Mouse (Mus musculus) stomach, embryonic 16.5 days (tissue): Measurements from ENCODE around the gene Qpctl. TPM values are rescaled to one million over a fixed set of nuclear protein-coding genes. Genes with fewer than 3 reads are reported as not detected.

Experiments used
- ATAC-seq: fragments of 200-750 bp; cut with Nextera tagmentation; 2 replicates; pipeline ENCODE4 v1.8.0; 2017; ENCODE audit warnings: moderate number of reproducible peaks, moderate TSS enrichment; ENCODE audit not compliant: insufficient read depth, low FRiP score
- H3K27ac ChIP-seq: fragments of 300-500 bp; sonication (generic); 2 replicates; pipeline ENCODE4 v1.5.1; 2014; ENCODE audit warnings: low read length
- H3K27me3 ChIP-seq: fragments of 300-500 bp; sonication (generic); 2 replicates; pipeline ENCODE4 v1.6.1; 2014; ENCODE audit warnings: low read length, control low read depth, mixed read lengths; ENCODE audit not compliant: control insufficient read depth, insufficient read depth
- H3K36me3 ChIP-seq: fragments of 300-500 bp; sonication (generic); 2 replicates; pipeline ENCODE4 v1.6.1; 2014; ENCODE audit warnings: low read length; ENCODE audit not compliant: control insufficient read depth, insufficient read depth
- H3K4me1 ChIP-seq: fragments of 300-500 bp; sonication (generic); 2 replicates; pipeline ENCODE4 v1.6.1; 2014; ENCODE audit warnings: low read length, control low read depth, mixed read lengths; ENCODE audit not compliant: control insufficient read depth, insufficient read depth
- H3K4me2 ChIP-seq: fragments of 300-500 bp; sonication (generic); 2 replicates; pipeline ENCODE4 v1.6.1; 2014; ENCODE audit warnings: low read depth, low read length, mixed read lengths
- H3K4me3 ChIP-seq: fragments of 300-500 bp; sonication (generic); replicated peaks from 2 replicates; pipeline ENCODE4 v1.5.1; 2014; ENCODE audit warnings: mild to moderate bottlenecking, low read length
- H3K9ac ChIP-seq: fragments of 300-500 bp; sonication (generic); 2 replicates; pipeline ENCODE4 v1.6.1; 2014; ENCODE audit warnings: low read length
- H3K9me3 ChIP-seq: fragments of 300-500 bp; sonication (generic); replicated peaks from 2 replicates; pipeline ENCODE4 v1.6.1; 2016; ENCODE audit warnings: low read length, control low read depth; ENCODE audit not compliant: control insufficient read depth
- WGBS: fragments of 180-500 bp; shearing (Covaris S2); extraction: QIAGEN DNeasy Blood & Tissue Kit; methylation state at CpG from one replicate; pipeline ENCODE4 v1.1.7; 2014; 5-methylcytosine and 5-hydroxymethylcytosine counted together
- polyA plus RNA-seq: library from polyadenylated mRNA; unstranded; fragments of >200 nt; fragmentation: Nextera tagmentation; extraction: Ambion mirVana; gene quantifications from 2 replicates; pipeline ENCODE4 v1.2.1, GENCODE M21; 2015

The Qpctl gene
- polyA plus RNA-seq, 1 experiment from 2014 or later = 14.8 TPM

GRCm38 (mm10) chr7:19097863-19098262, 51.2 kb downstream of the Qpctl start:
- no peak overlapping the region for H3K4me2 ChIP-seq

GRCm38 (mm10) chr7:19097217-19097616, 51.9 kb downstream of the Qpctl start:
- no peaks in the 10 kb centered on the region for H3K36me3 ChIP-seq
- no peak overlapping the region for H3K27ac ChIP-seq
- peak overlapping the region; percentile 15; the same call in 1 of the 2 replicates for H3K9ac ChIP-seq
- WGBS = 54% methylated on average over 2 of the region's 2 CpGs
- H3K27me3 ChIP-seq = no peaks in the 10 kb centered on the region
- H3K4me3 ChIP-seq = no peak overlapping the region
- peaks cover 30% of the 10 kb centered on the region for H3K4me1 ChIP-seq
- H3K4me2 ChIP-seq = no peak overlapping the region
- no peaks in the 10 kb centered on the region for H3K9me3 ChIP-seq
- ATAC-seq = no peak

More at GRCm38 (mm10) chr7:19097863-19098262, 51.2 kb downstream of the Qpctl start:
- no peak overlapping the region for H3K27ac ChIP-seq
- no peak overlapping the region for H3K4me3 ChIP-seq
- H3K36me3 ChIP-seq = no peaks in the 10 kb centered on the region
- peaks cover 24% of the 10 kb centered on the region for H3K4me1 ChIP-seq
- H3K27me3 ChIP-seq = no peaks in the 10 kb centered on the region
- no peak for ATAC-seq
- H3K9me3 ChIP-seq = no peaks in the 10 kb centered on the region
- no peak overlapping the region for H3K9ac ChIP-seq

DNA sequence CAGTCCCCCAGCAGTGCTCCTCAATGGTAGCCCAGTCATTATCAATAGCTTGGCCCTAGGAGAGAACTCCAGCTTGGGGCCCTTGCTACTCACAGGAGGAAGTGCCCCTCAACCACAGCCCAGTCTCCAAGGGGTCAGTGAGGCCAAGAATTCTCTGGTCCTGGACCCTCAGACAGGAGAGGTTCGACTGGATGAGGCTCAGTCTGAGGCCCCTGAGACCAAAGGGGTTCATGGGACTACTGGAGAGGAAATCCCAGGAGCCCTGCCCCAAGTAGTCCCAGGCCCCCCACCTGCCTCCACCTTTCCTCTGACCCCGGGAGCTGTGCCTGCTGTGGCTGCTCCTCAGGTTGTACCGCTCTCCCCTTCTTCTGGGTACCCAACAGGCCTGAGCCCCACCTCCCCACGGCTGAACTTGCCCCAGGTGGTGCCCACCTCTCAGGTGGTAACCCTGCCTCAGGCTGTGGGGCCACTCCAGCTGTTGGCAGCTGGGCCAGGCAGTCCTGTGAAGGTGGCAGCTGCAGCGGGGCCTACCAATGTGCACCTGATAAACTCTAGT, 52.6 kb downstream of the Qpctl start:
- no peaks in the 10 kb centered on the region for H3K9me3 ChIP-seq
- peak overlapping the region; percentile 89 for H3K4me2 ChIP-seq
- no peak for ATAC-seq
- H3K4me3 ChIP-seq = peak overlapping the region; percentile 76
- WGBS = 47% methylated on average over 5 of the region's 5 CpGs
- H3K27ac ChIP-seq = peak overlapping the region; percentile 94
- peaks cover 35% of the 10 kb centered on the region for H3K4me1 ChIP-seq
- no peaks in the 10 kb centered on the region for H3K27me3 ChIP-seq
- H3K36me3 ChIP-seq = no peaks in the 10 kb centered on the region
- peak overlapping the region; percentile 90 for H3K9ac ChIP-seq

DNA sequence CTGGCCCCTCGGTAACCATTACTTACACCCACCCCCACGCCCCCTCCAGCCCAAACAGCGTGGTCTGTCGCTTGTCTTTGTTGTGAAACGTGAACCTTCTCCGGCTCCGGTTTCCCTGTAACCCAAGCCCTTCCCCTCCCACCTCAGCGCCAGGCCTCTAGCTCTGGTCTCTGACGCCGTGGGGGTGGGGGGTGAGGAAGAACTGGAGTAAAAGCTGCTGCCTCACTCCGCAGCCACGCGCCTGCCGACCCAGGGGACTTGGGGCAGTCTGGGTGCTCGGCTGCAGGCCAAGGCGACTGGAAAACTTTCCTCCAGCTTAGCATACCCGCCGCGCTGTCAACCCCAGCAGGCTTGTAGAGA, 53.4 kb downstream of the Qpctl start:
- H3K27ac ChIP-seq = peak overlapping the region; percentile 94
- ATAC-seq = no peak
- WGBS = under 1% methylated on average over 19 of the region's 19 CpGs

GRCm38 (mm10) chr7:19094826-19095750, 54.0 kb downstream of the Qpctl start:
- ATAC-seq = no peak
- H3K9me3 ChIP-seq = no peaks in the 10 kb centered on the region
- H3K36me3 ChIP-seq = no peaks in the 10 kb centered on the region
- peak overlapping the region; percentile 94 for H3K27ac ChIP-seq
- peaks cover 35% of the 10 kb centered on the region for H3K4me1 ChIP-seq
- under 1% methylated on average over 87 of the region's 87 CpGs for WGBS
- peak overlapping the region; percentile 90 for H3K9ac ChIP-seq
- H3K4me3 ChIP-seq = peak overlapping the region; percentile 76
- H3K27me3 ChIP-seq = no peaks in the 10 kb centered on the region
- H3K4me2 ChIP-seq = peak overlapping the region; percentile 89

More for the DNA sequence above, 53.4 kb downstream of the Qpctl start:
- Histone ChIP-seq H3K36me3 (no peaks in the 10 kb centered on the region), H3K27me3 (no peaks in the 10 kb centered on the region), H3K9me3 (no peaks in the 10 kb centered on the region), H3K4me3 (peak overlapping the region; percentile 76), H3K4me1 (peaks cover 35% of the 10 kb centered on the region), H3K4me2 (peak overlapping the region; percentile 89), H3K9ac (peak overlapping the region; percentile 90)

- WGBS = 0% methylated on average over 16 of the region's 36 CpGs
- ATAC-seq = peak; percentile 1; the same call in 1 of the 2 replicates
- Histone ChIP-seq H3K9me3 (no peaks in the 10 kb centered on the region), H3K9ac (peak within 1 kb of the TSS; percentile 90), H3K4me3 (peak within 1 kb of the TSS; percentile 76), H3K36me3 (no peaks in the 10 kb centered on the region), H3K27me3 (no peaks in the 10 kb centered on the region), H3K4me2 (peak within 1 kb of the TSS; percentile 89), H3K27ac (peak within 1 kb of the TSS; percentile 94), H3K4me1 (peaks cover 35% of the 10 kb centered on the region)
Observed at GRCm38 (mm10) chr7:19094471-19094825, 54.6 kb downstream of the Qpctl start, which contains the start of gene Six5. Gene Six5 (plus strand): TSS chr7:19094594.

DNA sequence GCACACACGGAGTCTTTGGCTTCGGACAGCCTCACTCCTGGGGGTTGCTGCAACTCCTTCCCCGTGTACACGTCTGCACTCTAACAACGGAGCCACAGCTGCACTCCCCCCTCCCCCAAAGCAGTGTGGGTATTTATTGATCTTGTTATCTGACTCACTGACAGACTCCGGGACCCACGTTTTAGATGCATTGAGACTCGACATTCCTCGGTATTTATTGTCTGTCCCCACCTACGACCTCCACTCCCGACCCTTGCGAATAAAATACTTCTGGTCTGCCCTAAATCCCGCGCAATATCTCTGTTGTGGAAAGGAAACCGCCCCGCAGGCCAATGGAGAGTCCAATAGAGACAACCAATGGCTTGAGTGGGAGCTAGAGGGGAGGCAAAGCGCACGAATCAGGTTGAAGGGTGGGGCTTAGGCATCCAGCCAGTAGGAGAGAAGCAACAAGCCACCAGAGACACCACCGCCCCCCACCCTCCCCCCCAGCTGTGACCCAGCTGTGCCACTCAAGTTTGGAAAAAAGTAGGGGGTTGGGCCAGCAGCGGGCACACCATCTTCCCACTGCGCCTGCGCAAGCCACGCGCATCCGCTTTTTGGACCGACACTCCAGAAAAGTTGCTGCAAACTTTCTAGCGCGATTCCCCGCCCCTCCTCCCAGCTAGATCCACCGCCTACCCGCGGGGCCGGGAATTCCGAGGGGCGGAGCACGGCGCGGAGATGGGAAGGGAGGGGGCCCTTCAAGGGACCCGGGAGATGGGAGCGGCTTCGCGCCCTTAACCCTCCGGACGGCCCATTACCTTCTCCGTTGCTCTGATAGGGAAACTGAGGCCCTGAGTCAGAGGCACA, 55.3 kb downstream of the Qpctl start:
- peak overlapping the region; percentile 89 for H3K4me2 ChIP-seq
- H3K4me1 ChIP-seq = peaks cover 34% of the 10 kb centered on the region
- peak overlapping the region; percentile 76 for H3K4me3 ChIP-seq
- peak overlapping the region; percentile 90 for H3K9ac ChIP-seq
- H3K36me3 ChIP-seq = 0 out of 2 replicates have a peak, but pooled peaks cover 5% of the 10 kb centered on the region
- ATAC-seq = peak; percentile 86
- no peaks in the 10 kb centered on the region for H3K9me3 ChIP-seq
- H3K27me3 ChIP-seq = no peaks in the 10 kb centered on the region
- WGBS = under 1% methylated on average over 45 of the region's 45 CpGs
- peak overlapping the region; percentile 94 for H3K27ac ChIP-seq

DNA sequence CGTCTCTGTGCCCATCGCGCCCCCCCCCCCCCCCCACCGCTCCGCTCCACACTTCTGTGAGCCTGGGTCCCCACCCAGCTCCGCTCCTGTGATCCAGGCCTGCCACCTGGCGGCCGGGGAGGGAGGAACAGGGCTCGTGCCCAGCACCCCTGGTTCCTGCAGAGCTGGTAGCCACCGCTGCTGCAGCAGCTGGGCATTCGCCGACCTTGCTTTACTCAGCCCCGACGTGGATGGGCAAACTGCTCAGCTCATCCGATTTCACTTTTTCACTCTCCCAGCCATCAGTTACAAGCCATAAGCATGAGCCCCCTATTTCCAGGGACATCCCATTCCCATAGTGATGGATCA, 55.9 kb downstream of the Qpctl start:
- peaks cover 33% of the 10 kb centered on the region for H3K4me1 ChIP-seq
- H3K27ac ChIP-seq = peak overlapping the region; percentile 94
- peaks cover 11% of the 10 kb centered on the region; the same call in 1 of the 2 replicates for H3K36me3 ChIP-seq
- whole genome bisulfite sequencing = 0% methylated on average over 15 of the region's 15 CpGs
- H3K9ac ChIP-seq = peak overlapping the region; percentile 70
- ATAC-seq = peak; percentile 48
- no peaks in the 10 kb centered on the region for H3K27me3 ChIP-seq
- H3K4me2 ChIP-seq = peak overlapping the region; percentile 89
- no peaks in the 10 kb centered on the region for H3K9me3 ChIP-seq
- peak overlapping the region; percentile 76 for H3K4me3 ChIP-seq
